Mouse (Mus musculus): ENCODE measurements around the gene Btbd2. TPM values are rescaled to one million over a fixed set of nuclear protein-coding genes. Genes with fewer than 3 reads are reported as not detected.

Btbd2 gene
- polyA plus RNA-seq, 1 experiment from 2014 or later = 83.2 TPM

GRCm38 (mm10) chr10:80621690-80621939, 35.3 kb downstream of the Btbd2 start:
- H3K9ac ChIP-seq = peak overlapping the region; percentile 52
- H3K36me3 ChIP-seq = peaks cover 6% of the 10 kb centered on the region; the same call in 1 of the 2 replicates
- no peaks in the 10 kb centered on the region for H3K9me3 ChIP-seq (replicated peaks)
- peak overlapping the region; percentile 81 for H3K4me3 ChIP-seq (replicated peaks)
- 2% methylated on average over 9 of the region's 9 CpGs for WGBS
- peak overlapping the region; percentile 67 for H3K4me2 ChIP-seq
- peak overlapping the region; percentile 98 for H3K27ac ChIP-seq
- peaks cover 45% of the 10 kb centered on the region for H3K4me1 ChIP-seq
- ATAC-seq (replicated peaks; ENCODE audit: low FRiP score) = no peak
- no peaks in the 10 kb centered on the region for H3K27me3 ChIP-seq

GRCm38 (mm10) chr10:80620796-80621689, 35.8 kb downstream of the Btbd2 start:
- Histone ChIP-seq H3K9ac (peak overlapping the region; percentile 52), H3K4me1 (peaks cover 40% of the 10 kb centered on the region), H3K27me3 (no peaks in the 10 kb centered on the region), H3K27ac (peak overlapping the region; percentile 98), H3K36me3 (peaks cover 12% of the 10 kb centered on the region; the same call in 1 of the 2 replicates), H3K4me2 (peak overlapping the region; percentile 67), H3K4me3 (replicated peaks) (peak overlapping the region; percentile 81), H3K9me3 (replicated peaks) (no peaks in the 10 kb centered on the region)
- ATAC-seq (replicated peaks; ENCODE audit: low FRiP score) = no peak
- WGBS = 42% methylated on average over 16 of the region's 16 CpGs

GRCm38 (mm10) chr10:80620365-80620764, 36.5 kb downstream of the Btbd2 start:
- H3K9me3 ChIP-seq (replicated peaks) = no peaks in the 10 kb centered on the region
- no peak for ATAC-seq (replicated peaks; ENCODE audit: low FRiP score)
- H3K27ac ChIP-seq = 0 out of 2 replicates have a peak overlapping the region, but pooled peaks have one; percentile 98
- H3K4me3 ChIP-seq (replicated peaks) = no peak overlapping the region
- peaks cover 17% of the 10 kb centered on the region for H3K36me3 ChIP-seq
- H3K9ac ChIP-seq = no peak overlapping the region
- 90% methylated on average over 9 of the region's 9 CpGs for WGBS
- H3K4me1 ChIP-seq = peaks cover 33% of the 10 kb centered on the region
- no peak overlapping the region for H3K4me2 ChIP-seq
- H3K27me3 ChIP-seq = no peaks in the 10 kb centered on the region

- Histone ChIP-seq H3K4me1 (peaks cover 26% of the 10 kb centered on the region), H3K9me3 (replicated peaks) (no peaks in the 10 kb centered on the region), H3K27me3 (no peaks in the 10 kb centered on the region), H3K27ac (no peak overlapping the region), H3K9ac (no peak overlapping the region), H3K36me3 (peaks cover 19% of the 10 kb centered on the region), H3K4me2 (no peak overlapping the region), H3K4me3 (replicated peaks) (no peak overlapping the region)
- WGBS = 39% methylated on average over 8 of the region's 8 CpGs
- ATAC-seq (replicated peaks; ENCODE audit: low FRiP score) = no peak
These were observed 37.2 kb downstream of the Btbd2 start for GRCm38 (mm10) chr10:80619465-80620244.

- no peak for ATAC-seq (replicated peaks; ENCODE audit: low FRiP score)
- peak overlapping the region; percentile 71 for H3K27ac ChIP-seq
- H3K4me3 ChIP-seq (replicated peaks) = no peak overlapping the region
These were observed 38.7 kb downstream of the Btbd2 start for GRCm38 (mm10) chr10:80618181-80618580.

GRCm38 (mm10) chr10:80614351-80614750, 42.5 kb downstream of the Btbd2 start:
- WGBS = 91% methylated on average over 6 of the region's 6 CpGs
- Histone ChIP-seq H3K4me2 (no peak overlapping the region), H3K27me3 (no peaks in the 10 kb centered on the region), H3K27ac (no peak overlapping the region), H3K9me3 (replicated peaks) (no peaks in the 10 kb centered on the region), H3K4me1 (no peaks in the 10 kb centered on the region), H3K9ac (no peak overlapping the region), H3K36me3 (peaks cover 56% of the 10 kb centered on the region), H3K4me3 (replicated peaks) (no peak overlapping the region)
- no peak for ATAC-seq (replicated peaks; ENCODE audit: low FRiP score)

More at GRCm38 (mm10) chr10:80618181-80618580, 38.7 kb downstream of the Btbd2 start:
- Histone ChIP-seq H3K27me3 (no peaks in the 10 kb centered on the region), H3K36me3 (peaks cover 34% of the 10 kb centered on the region), H3K9me3 (replicated peaks) (no peaks in the 10 kb centered on the region), H3K4me1 (peaks cover 11% of the 10 kb centered on the region), H3K9ac (no peak overlapping the region), H3K4me2 (no peak overlapping the region)
- WGBS = 49% methylated on average over 9 of the region's 9 CpGs

- no peak overlapping the region for H3K9ac ChIP-seq
- ATAC-seq (replicated peaks; ENCODE audit: low FRiP score) = no peak
- H3K4me3 ChIP-seq (replicated peaks) = no peak overlapping the region
- no peaks in the 10 kb centered on the region for H3K4me1 ChIP-seq
- 81% methylated on average over 3 of the region's 3 CpGs for WGBS
- no peak overlapping the region for H3K27ac ChIP-seq
- no peak overlapping the region for H3K4me2 ChIP-seq
- peaks cover 61% of the 10 kb centered on the region for H3K36me3 ChIP-seq
- no peaks in the 10 kb centered on the region for H3K9me3 ChIP-seq (replicated peaks)
- H3K27me3 ChIP-seq = no peaks in the 10 kb centered on the region
These were observed 43.0 kb downstream of the Btbd2 start for GRCm38 (mm10) chr10:80613821-80614220.

- no peak overlapping the region for H3K9ac ChIP-seq
- peaks cover 80% of the 10 kb centered on the region for H3K36me3 ChIP-seq
- H3K9me3 ChIP-seq (replicated peaks) = no peaks in the 10 kb centered on the region
- H3K27ac ChIP-seq = no peak overlapping the region
- H3K4me1 ChIP-seq = no peaks in the 10 kb centered on the region
- 94% methylated on average over 3 of the region's 3 CpGs for WGBS
- no peak overlapping the region for H3K4me3 ChIP-seq (replicated peaks)
- no peak overlapping the region for H3K4me2 ChIP-seq
- no peak for ATAC-seq (replicated peaks; ENCODE audit: low FRiP score)
- H3K27me3 ChIP-seq = no peaks in the 10 kb centered on the region
These were observed 45.0 kb downstream of the Btbd2 start for GRCm38 (mm10) chr10:80611905-80612304.

GRCm38 (mm10) chr10:80611024-80611423, 45.8 kb downstream of the Btbd2 start:
- H3K4me2 ChIP-seq = no peak overlapping the region
- H3K36me3 ChIP-seq = peaks cover 83% of the 10 kb centered on the region
- 67% methylated on average over 4 of the region's 4 CpGs for WGBS
- H3K4me1 ChIP-seq = no peaks in the 10 kb centered on the region
- H3K27ac ChIP-seq = no peak overlapping the region; the same call in 1 of the 2 replicates
- no peak overlapping the region for H3K9ac ChIP-seq
- no peak overlapping the region for H3K4me3 ChIP-seq (replicated peaks)
- H3K9me3 ChIP-seq (replicated peaks) = no peaks in the 10 kb centered on the region
- H3K27me3 ChIP-seq = no peaks in the 10 kb centered on the region
- ATAC-seq (replicated peaks; ENCODE audit: low FRiP score) = no peak

GRCm38 (mm10) chr10:80610116-80610785, 46.6 kb downstream of the Btbd2 start:
- Histone ChIP-seq H3K27me3 (no peaks in the 10 kb centered on the region), H3K9ac (no peak overlapping the region), H3K4me2 (no peak overlapping the region), H3K9me3 (replicated peaks) (no peaks in the 10 kb centered on the region), H3K4me1 (no peaks in the 10 kb centered on the region), H3K36me3 (peaks cover 76% of the 10 kb centered on the region), H3K27ac (no peak overlapping the region), H3K4me3 (replicated peaks) (no peak overlapping the region)
- no peak for ATAC-seq (replicated peaks; ENCODE audit: low FRiP score)
- WGBS = 95% methylated on average over 9 of the region's 9 CpGs

- peaks cover 67% of the 10 kb centered on the region for H3K36me3 ChIP-seq
- H3K9me3 ChIP-seq (replicated peaks) = no peaks in the 10 kb centered on the region
- H3K9ac ChIP-seq = no peak overlapping the region
- ATAC-seq (replicated peaks; ENCODE audit: low FRiP score) = no peak
- H3K4me3 ChIP-seq (replicated peaks) = no peak overlapping the region
- H3K27ac ChIP-seq = no peak overlapping the region
- 89% methylated on average over 10 of the region's 10 CpGs for WGBS
- no peak overlapping the region for H3K4me2 ChIP-seq
- H3K27me3 ChIP-seq = no peaks in the 10 kb centered on the region
- peaks cover 4% of the 10 kb centered on the region; the same call in 1 of the 2 replicates for H3K4me1 ChIP-seq
These were observed 47.5 kb downstream of the Btbd2 start for GRCm38 (mm10) chr10:80609269-80609924.
